Mouse (Mus musculus): Measurements from ENCODE around the gene Rack1. TPM values are rescaled to one million over a fixed set of nuclear protein-coding genes. Genes with fewer than 3 reads are reported as not detected.

Gene Rack1
- polyA plus RNA-seq, 1 experiment from 2014 or later: 661 TPM

DNA sequence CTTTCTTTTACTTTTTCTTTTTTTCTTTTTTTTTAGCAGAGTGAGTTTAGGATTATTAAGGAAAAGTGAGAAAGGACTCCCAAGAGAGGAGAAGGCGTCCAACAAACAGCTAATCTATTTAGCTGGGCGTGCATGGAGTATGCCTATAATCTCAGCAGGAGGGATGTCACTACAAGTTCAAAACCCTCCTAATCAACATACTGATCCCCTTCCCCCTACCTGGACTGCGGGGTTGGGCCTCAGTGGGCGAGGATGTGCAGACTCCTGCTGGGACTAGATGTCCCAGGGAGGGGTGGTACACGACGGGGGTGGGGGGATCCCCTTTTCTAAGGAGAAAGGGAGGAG, 26.6 kb downstream of the Rack1 start:
- peak; percentile 46; the same call in 1 of the 2 replicates for ATAC-seq (ENCODE audit: low FRiP score)
- under 1% methylated on average over 6 of the region's 6 CpGs for WGBS
- DNase-seq (ENCODE audit: low spot score): peak; percentile 58

DNA sequence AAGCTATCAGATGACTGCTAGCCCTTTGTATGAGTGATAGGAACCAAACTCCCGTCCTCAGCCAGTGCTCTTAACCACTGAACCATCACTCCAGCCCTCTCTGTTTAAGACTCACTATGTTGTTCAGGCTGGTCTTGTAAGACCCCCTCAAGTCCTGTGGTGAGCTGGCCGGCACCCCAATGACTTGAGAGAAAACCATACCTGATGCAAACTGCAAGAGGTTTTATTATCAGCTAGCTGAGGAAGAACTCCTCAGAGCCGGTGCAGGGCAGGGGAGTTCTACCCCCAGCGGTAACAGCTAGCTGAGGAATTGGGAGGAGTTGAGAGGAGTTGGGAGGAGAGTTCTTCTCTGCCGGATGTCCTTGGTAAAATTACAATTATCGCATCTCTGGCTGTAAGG, 27.8 kb downstream of the Rack1 start:
- DNase-seq (ENCODE audit: low spot score) (no peak), ATAC-seq (ENCODE audit: low FRiP score) (no peak)
- Histone ChIP-seq H3K4me2 (replicated peaks; ENCODE audit: low read depth, low read length) (no peak overlapping the region), H3K27me3 (ENCODE audit: control insufficient read depth, insufficient read depth, low read length) (peaks cover 13% of the 10 kb centered on the region), H3K4me3 (ENCODE audit: low read depth, low read length) (no peak overlapping the region), H3K36me3 (ENCODE audit: control insufficient read depth, insufficient read depth, low read length) (no peaks in the 10 kb centered on the region), H3K9ac (ENCODE audit: low read depth, low read length) (no peak overlapping the region), H3K4me1 (replicated peaks; ENCODE audit: control insufficient read depth, insufficient read depth, low read length) (no peaks in the 10 kb centered on the region), H3K27ac (ENCODE audit: low read depth, low read length) (no peak overlapping the region), H3K9me3 (ENCODE audit: control insufficient read depth, low read length) (no peaks in the 10 kb centered on the region)
- WGBS: 76% methylated on average over 6 of the region's 6 CpGs

More for the DNA sequence above, 26.6 kb downstream of the Rack1 start:
- H3K4me1 ChIP-seq (replicated peaks; ENCODE audit: control insufficient read depth, insufficient read depth, low read length): no peaks in the 10 kb centered on the region
- H3K36me3 ChIP-seq (ENCODE audit: control insufficient read depth, insufficient read depth, low read length): no peaks in the 10 kb centered on the region
- no peaks in the 10 kb centered on the region for H3K9me3 ChIP-seq (ENCODE audit: control insufficient read depth, low read length)
- H3K27ac ChIP-seq (ENCODE audit: low read depth, low read length): no peak overlapping the region
- H3K9ac ChIP-seq (ENCODE audit: low read depth, low read length): no peak overlapping the region
- peak overlapping the region; percentile 40 for H3K4me3 ChIP-seq (ENCODE audit: low read depth, low read length)
- H3K27me3 ChIP-seq (ENCODE audit: control insufficient read depth, insufficient read depth, low read length): peaks cover 13% of the 10 kb centered on the region
- peak overlapping the region; percentile 52 for H3K4me2 ChIP-seq (replicated peaks; ENCODE audit: low read depth, low read length)

DNA sequence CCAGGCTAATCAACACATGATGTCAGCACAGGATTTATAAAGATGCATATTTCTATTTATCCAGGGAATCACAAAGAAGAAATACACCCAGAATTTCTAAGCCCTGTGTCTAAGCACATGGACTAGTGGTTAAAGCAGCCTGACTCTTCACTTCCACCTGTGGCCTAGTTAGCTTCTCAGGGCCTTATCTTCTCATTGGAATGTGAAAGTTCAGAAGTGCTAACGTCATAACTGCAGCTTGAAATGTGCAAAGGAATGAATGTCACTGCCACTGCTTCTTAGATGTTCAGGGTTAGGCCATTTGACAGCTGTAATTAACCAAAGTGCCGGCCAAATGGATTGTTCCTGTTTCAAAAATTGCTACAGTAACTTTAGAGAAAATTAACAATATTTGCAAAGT, 30.1 kb downstream of the Rack1 start:
- Histone ChIP-seq H3K36me3 (ENCODE audit: control insufficient read depth, insufficient read depth, low read length) (no peaks in the 10 kb centered on the region), H3K27ac (ENCODE audit: low read depth, low read length) (no peak overlapping the region), H3K4me2 (replicated peaks; ENCODE audit: low read depth, low read length) (no peak overlapping the region), H3K27me3 (ENCODE audit: control insufficient read depth, insufficient read depth, low read length) (no peaks in the 10 kb centered on the region), H3K4me3 (ENCODE audit: low read depth, low read length) (no peak overlapping the region), H3K9me3 (ENCODE audit: control insufficient read depth, low read length) (no peaks in the 10 kb centered on the region), H3K4me1 (replicated peaks; ENCODE audit: control insufficient read depth, insufficient read depth, low read length) (no peaks in the 10 kb centered on the region), H3K9ac (ENCODE audit: low read depth, low read length) (no peak overlapping the region)
- no peak for DNase-seq (ENCODE audit: low spot score)
- no peak for ATAC-seq (ENCODE audit: low FRiP score)
- 83% methylated on average over 2 of the region's 2 CpGs for WGBS

DNA sequence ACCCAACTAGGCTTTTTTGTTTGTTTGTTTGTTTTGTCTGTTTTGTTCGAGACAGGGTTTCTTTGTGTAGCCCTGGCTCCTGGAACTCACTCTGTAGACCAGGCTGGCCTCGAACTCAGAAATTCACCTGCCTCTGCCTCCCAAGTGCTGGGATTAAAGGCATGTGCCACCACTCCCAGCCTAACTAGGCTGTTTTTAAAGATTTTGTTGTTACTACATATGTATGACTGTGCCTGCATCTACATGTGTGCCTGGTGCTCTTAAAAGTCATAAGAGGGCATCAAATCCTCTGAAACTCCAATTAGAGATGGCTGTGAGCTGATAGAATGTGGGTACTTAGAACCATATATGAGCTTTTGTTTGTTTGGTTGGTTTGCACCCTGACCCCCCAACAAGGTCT, 31.1 kb downstream of the Rack1 start:
- DNase-seq (ENCODE audit: low spot score): no peak
- 84% methylated on average over 2 of the region's 2 CpGs for WGBS

DNA sequence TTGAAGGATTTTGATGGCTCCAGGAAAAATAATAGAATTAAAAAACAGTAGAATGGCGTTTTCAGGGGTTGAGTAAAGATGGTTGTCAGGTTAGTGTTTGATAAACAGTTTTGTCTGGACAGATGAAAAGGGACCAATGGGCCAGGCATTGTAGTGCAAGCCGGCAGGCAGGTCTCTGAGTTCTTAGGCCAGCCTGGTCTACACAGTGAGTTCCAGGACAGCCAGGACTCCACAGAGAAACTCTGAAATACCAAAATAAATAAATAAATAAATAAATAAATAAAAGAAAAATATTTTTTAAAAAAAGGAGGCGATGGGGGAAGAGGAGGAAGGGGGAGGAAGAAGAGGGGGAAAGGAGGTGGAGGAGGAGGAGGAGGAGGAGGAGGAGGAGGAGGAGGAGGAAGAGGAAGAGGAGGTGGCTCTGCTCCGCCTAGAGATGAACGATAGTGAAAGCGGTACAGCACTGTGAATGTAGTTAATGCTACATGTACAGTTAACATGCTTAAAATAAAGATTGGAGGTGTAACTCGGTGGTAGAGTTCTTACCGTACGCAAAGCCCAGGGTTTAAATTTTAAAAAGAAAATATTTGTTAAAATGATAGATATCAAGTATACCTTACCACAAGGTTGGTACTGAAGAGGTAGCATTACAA, 33.1 kb downstream of the Rack1 start:
- Histone ChIP-seq H3K9me3 (ENCODE audit: control insufficient read depth, low read length) (no peaks in the 10 kb centered on the region), H3K4me2 (replicated peaks; ENCODE audit: low read depth, low read length) (no peak overlapping the region), H3K4me1 (replicated peaks; ENCODE audit: control insufficient read depth, insufficient read depth, low read length) (0 out of 2 replicates have a peak, but pooled peaks cover under 1% of the 10 kb centered on the region), H3K36me3 (ENCODE audit: control insufficient read depth, insufficient read depth, low read length) (no peaks in the 10 kb centered on the region), H3K27ac (ENCODE audit: low read depth, low read length) (no peak overlapping the region), H3K4me3 (ENCODE audit: low read depth, low read length) (peak overlapping the region; percentile 20; the same call in 1 of the 2 replicates), H3K27me3 (ENCODE audit: control insufficient read depth, insufficient read depth, low read length) (peaks cover 5% of the 10 kb centered on the region; the same call in 1 of the 2 replicates), H3K9ac (ENCODE audit: low read depth, low read length) (no peak overlapping the region)
- peak; percentile 10 for ATAC-seq (ENCODE audit: low FRiP score)
- DNase-seq (ENCODE audit: low spot score): no peak
- WGBS: 40% methylated on average over 9 of the region's 9 CpGs

More for the DNA sequence above, 31.1 kb downstream of the Rack1 start:
- no peak overlapping the region for H3K4me2 ChIP-seq (replicated peaks; ENCODE audit: low read depth, low read length)
- H3K4me3 ChIP-seq (ENCODE audit: low read depth, low read length): no peak overlapping the region
- H3K9ac ChIP-seq (ENCODE audit: low read depth, low read length): no peak overlapping the region
- no peak overlapping the region for H3K27ac ChIP-seq (ENCODE audit: low read depth, low read length)
- 0 out of 2 replicates have a peak, but pooled peaks cover 2% of the 10 kb centered on the region for H3K27me3 ChIP-seq (ENCODE audit: control insufficient read depth, insufficient read depth, low read length)
- H3K9me3 ChIP-seq (ENCODE audit: control insufficient read depth, low read length): no peaks in the 10 kb centered on the region
- H3K4me1 ChIP-seq (replicated peaks; ENCODE audit: control insufficient read depth, insufficient read depth, low read length): no peaks in the 10 kb centered on the region
- ATAC-seq (ENCODE audit: low FRiP score): no peak
- H3K36me3 ChIP-seq (ENCODE audit: control insufficient read depth, insufficient read depth, low read length): no peaks in the 10 kb centered on the region

DNA sequence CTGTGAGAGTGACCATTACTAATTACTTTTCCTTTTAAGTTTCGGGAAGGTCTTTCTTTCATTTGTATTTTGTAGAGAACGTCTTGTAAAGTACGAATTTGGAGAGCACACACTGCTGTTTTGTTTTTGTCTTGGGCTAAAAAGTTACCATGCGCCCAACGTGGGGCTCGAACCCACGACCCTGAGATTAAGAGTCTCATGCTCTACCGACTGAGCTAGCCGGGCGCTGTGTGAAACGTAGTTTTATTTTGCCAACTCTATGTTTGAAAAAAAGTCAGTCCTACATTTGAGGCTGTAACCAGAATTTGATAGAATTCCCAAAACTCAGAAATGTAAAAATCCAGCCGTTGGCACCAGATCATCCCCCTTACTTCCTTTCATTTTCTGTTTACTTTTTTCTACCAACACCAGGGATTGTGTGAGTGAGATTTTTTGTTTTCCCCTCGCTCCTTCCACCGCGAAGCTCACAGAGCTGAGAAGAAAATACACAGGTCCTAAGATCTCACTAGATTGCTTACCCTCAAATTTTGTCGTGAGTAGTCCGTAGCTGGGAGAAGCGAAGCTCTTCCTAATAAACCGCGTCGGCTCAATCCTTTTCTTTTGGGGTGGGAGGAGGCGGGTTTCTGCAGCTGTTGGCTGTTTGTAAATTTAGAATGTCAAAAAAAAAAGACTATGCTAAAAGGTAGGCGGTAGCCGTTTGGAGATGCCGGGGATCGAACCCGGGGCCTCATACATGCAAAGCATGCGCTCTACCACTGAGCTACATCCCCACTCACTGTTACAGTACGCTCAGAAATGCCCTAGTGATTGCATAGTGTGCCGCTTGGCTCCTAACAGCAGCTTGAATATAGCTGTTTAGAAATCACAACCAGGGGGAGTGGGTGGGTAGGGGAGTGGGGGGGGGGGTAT, 33.9 kb downstream of the Rack1 start:
- under 1% methylated on average over 30 of the region's 30 CpGs for WGBS
- Histone ChIP-seq H3K4me1 (replicated peaks; ENCODE audit: control insufficient read depth, insufficient read depth, low read length) (0 out of 2 replicates have a peak, but pooled peaks cover 4% of the 10 kb centered on the region), H3K4me3 (ENCODE audit: low read depth, low read length) (peak overlapping the region; percentile 54), H3K36me3 (ENCODE audit: control insufficient read depth, insufficient read depth, low read length) (no peaks in the 10 kb centered on the region), H3K27me3 (ENCODE audit: control insufficient read depth, insufficient read depth, low read length) (peaks cover 5% of the 10 kb centered on the region; the same call in 1 of the 2 replicates), H3K4me2 (replicated peaks; ENCODE audit: low read depth, low read length) (peak overlapping the region; percentile 56), H3K9ac (ENCODE audit: low read depth, low read length) (peak overlapping the region; percentile 60), H3K27ac (ENCODE audit: low read depth, low read length) (peak overlapping the region; percentile 30; the same call in 1 of the 2 replicates), H3K9me3 (ENCODE audit: control insufficient read depth, low read length) (no peaks in the 10 kb centered on the region)
- DNase-seq (ENCODE audit: low spot score) (peak; percentile 94), ATAC-seq (ENCODE audit: low FRiP score) (peak; percentile 89)

DNA sequence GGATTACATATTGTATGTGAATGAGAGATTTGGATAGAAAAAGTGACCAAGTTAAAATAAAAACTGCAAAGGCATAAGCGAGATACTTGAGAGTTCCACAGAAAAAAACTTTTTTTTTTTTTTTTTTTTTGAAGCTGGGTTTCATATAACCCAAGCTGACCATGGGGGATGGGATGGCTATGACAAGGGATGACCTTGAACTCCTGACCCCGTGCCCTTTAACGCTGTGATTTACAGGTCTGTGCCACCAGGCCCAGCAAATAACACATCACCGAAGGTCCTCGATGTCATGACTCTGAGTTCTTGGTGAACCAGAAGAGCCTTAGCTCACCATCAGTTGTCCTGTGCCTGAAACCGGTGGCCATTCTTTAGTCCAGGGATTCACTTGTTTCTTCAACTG, 35.8 kb downstream of the Rack1 start:
- Histone ChIP-seq H3K4me2 (replicated peaks; ENCODE audit: low read depth, low read length) (no peak overlapping the region), H3K27me3 (ENCODE audit: control insufficient read depth, insufficient read depth, low read length) (peaks cover 5% of the 10 kb centered on the region; the same call in 1 of the 2 replicates), H3K27ac (ENCODE audit: low read depth, low read length) (no peak overlapping the region), H3K9ac (ENCODE audit: low read depth, low read length) (no peak overlapping the region), H3K36me3 (ENCODE audit: control insufficient read depth, insufficient read depth, low read length) (no peaks in the 10 kb centered on the region), H3K4me1 (replicated peaks; ENCODE audit: control insufficient read depth, insufficient read depth, low read length) (0 out of 2 replicates have a peak, but pooled peaks cover 4% of the 10 kb centered on the region), H3K4me3 (ENCODE audit: low read depth, low read length) (no peak overlapping the region), H3K9me3 (ENCODE audit: control insufficient read depth, low read length) (no peaks in the 10 kb centered on the region)
- DNase-seq (ENCODE audit: low spot score) (no peak), ATAC-seq (ENCODE audit: low FRiP score) (no peak)
- WGBS: 78% methylated on average over 6 of the region's 6 CpGs

DNA sequence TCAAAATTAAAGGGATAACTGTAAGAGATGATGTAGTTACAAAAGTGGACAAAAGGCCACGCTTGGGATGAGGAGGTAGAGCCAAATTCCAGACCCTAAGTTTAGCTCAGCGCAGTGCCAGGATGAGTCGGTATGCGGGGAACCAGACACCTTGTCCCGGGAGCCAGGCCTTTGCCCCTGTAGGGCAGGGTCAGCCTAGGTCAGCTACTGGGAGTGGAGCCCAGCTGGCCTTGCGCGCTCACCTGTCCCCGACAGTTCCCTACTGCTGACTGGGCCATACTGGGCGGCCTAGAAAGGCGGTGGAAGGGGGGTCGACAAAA, 36.8 kb downstream of the Rack1 start:
- WGBS: 7% methylated on average over 11 of the region's 11 CpGs
- DNase-seq (ENCODE audit: low spot score) (no peak), ATAC-seq (ENCODE audit: low FRiP score) (no peak)
- Histone ChIP-seq H3K4me1 (replicated peaks; ENCODE audit: control insufficient read depth, insufficient read depth, low read length) (0 out of 2 replicates have a peak, but pooled peaks cover 4% of the 10 kb centered on the region), H3K4me2 (replicated peaks; ENCODE audit: low read depth, low read length) (peak overlapping the region; percentile 94), H3K27ac (ENCODE audit: low read depth, low read length) (no peak overlapping the region), H3K27me3 (ENCODE audit: control insufficient read depth, insufficient read depth, low read length) (peaks cover 5% of the 10 kb centered on the region; the same call in 1 of the 2 replicates), H3K36me3 (ENCODE audit: control insufficient read depth, insufficient read depth, low read length) (no peaks in the 10 kb centered on the region), H3K4me3 (ENCODE audit: low read depth, low read length) (peak overlapping the region; percentile 77), H3K9me3 (ENCODE audit: control insufficient read depth, low read length) (no peaks in the 10 kb centered on the region), H3K9ac (ENCODE audit: low read depth, low read length) (peak overlapping the region; percentile 65; the same call in 1 of the 2 replicates)

All from hindbrain, embryonic 11.5 days (tissue).